Comparison of ENCODE assay signal across 26 mouse cellular contexts in genomic region chr16:89429586-89429985, GRCm38 (mm10). TPM values are rescaled to one million over a fixed set of nuclear protein-coding genes. Genes with fewer than 3 reads are reported as not detected.
DNase-seq lines count a peak whose midpoint lies in the region.
"Had no signal": no experiment of that assay in that cellular context is flagged by ENCODE, and none has a peak within 500 bp of the region (broad histone marks: within the 10 kb centered on the region; RNA-seq: fewer than 3 reads in every experiment).

No protein-coding gene starts in this region.

- peak; percentile 52 to 61 for DNase-seq in cerebellum, postnatal 10 days
- DNase-seq in cerebellum, adult 9-10 months: no peak
- DNase-seq in heart, postnatal 14 days: peak; percentile 1 to 2
- DNase-seq in heart, adult 11 months: no peak
- DNase-seq in right cerebral cortex, postnatal 4 days: peak; percentile 6
- no peak for DNase-seq in right cerebral cortex, postnatal 36 days (ENCODE audit: low spot score in 2 of 2)
- no peak for DNase-seq in kidney, postnatal 4 days
- DNase-seq: adrenal gland, postnatal 14 days; cerebellum, adult 2 months; embryo, embryonic 11 days; gastrocnemius, postnatal 25 days; heart, adult 2 months; kidney, adult 11 months; kidney, postnatal 14 days; liver, postnatal 0 days; lung, postnatal 36 days; spleen, adult 18-20 months; thymus, postnatal 14 days had no signal

- intact Hi-C loops in heart, postnatal 14 days (cut with DNase I): no loop called here

RNA-seq across cellular contexts. Expression of gene Krtap6-2, which starts 9.7 kb away (rescaled TPM):
- total RNA-seq in heart, postnatal 14 days (2021): not detected
- total RNA-seq: adrenal gland, postnatal 14 days; CH12.LX; ES-E14; gastrocnemius, adult 18-20 months; gastrocnemius, postnatal 25 days; heart, adult 2 months; layer of hippocampus, adult 2 months; layer of hippocampus, postnatal 14 days; left cerebral cortex, adult 2 months; left cerebral cortex, postnatal 36 days; megakaryocyte, adult 5-6 weeks had no signal

RNA-seq across cellular contexts. Expression of gene Krtap21-1, which starts 25.9 kb away (rescaled TPM):
- not detected for total RNA-seq in heart, postnatal 14 days (2021)
- total RNA-seq: adrenal gland, postnatal 14 days; CH12.LX; ES-E14; gastrocnemius, adult 18-20 months; gastrocnemius, postnatal 25 days; heart, adult 2 months; layer of hippocampus, adult 2 months; layer of hippocampus, postnatal 14 days; left cerebral cortex, adult 2 months; left cerebral cortex, postnatal 36 days; megakaryocyte, adult 5-6 weeks had no signal

RNA-seq across cellular contexts. Expression of gene Krtap8-1, which starts 58.2 kb away (rescaled TPM):
- not detected for total RNA-seq in heart, postnatal 14 days (2021)
- total RNA-seq: adrenal gland, postnatal 14 days; CH12.LX; ES-E14; gastrocnemius, adult 18-20 months; gastrocnemius, postnatal 25 days; heart, adult 2 months; layer of hippocampus, adult 2 months; layer of hippocampus, postnatal 14 days; left cerebral cortex, adult 2 months; left cerebral cortex, postnatal 36 days; megakaryocyte, adult 5-6 weeks had no signal

Comparison
In these comparisons a context has a peak if more than half of its experiments do, and no peak if none do; other contexts are left out.
1. DNase-seq: peak in cerebellum, postnatal 10 days (2 of 2), heart, postnatal 14 days (2 of 2) and right cerebral cortex, postnatal 4 days (single experiment); none in cerebellum, adult 9-10 months (single experiment), heart, adult 11 months (single experiment), right cerebral cortex, postnatal 36 days (0 of 2) and kidney, postnatal 4 days (0 of 2).